Mouse (Mus musculus): ENCODE data around the gene Tspan3. TPM values are rescaled to one million over a fixed set of nuclear protein-coding genes. Genes with fewer than 3 reads are reported as not detected.

Tspan3 gene
- total RNA-seq, 2 experiments from 2014 or later: 86.1 to 122 TPM

- TF ChIP-seq CTCF (IDR thresholded peaks at IDR 0.05): no peak
- intact Hi-C loops (cut with DNase I): no loop called here
- Histone ChIP-seq H3K27ac (peak overlapping the region; percentile 88), H3K4me3 (peak overlapping the region; percentile 45)
- peak; percentile 68 for DNase-seq
Measured at GRCm38 (mm10) chr9:56151745-56152481, 13.4 kb downstream of the Tspan3 start.

GRCm38 (mm10) chr9:56146326-56146923 is 18.9 kb downstream of the Tspan3 start:
- Histone ChIP-seq H3K27ac (no peak overlapping the region), H3K4me3 (no peak overlapping the region)
- intact Hi-C loops (cut with DNase I): no loop called here
- DNase-seq: no peak
- TF ChIP-seq CTCF (IDR thresholded peaks at IDR 0.05): no peak

GRCm38 (mm10) chr9:56144366-56145003 is 20.8 kb downstream of the Tspan3 start:
- no peak for TF ChIP-seq CTCF (IDR thresholded peaks at IDR 0.05)
- intact Hi-C loops (cut with DNase I): no loop called here
- H3K4me3 ChIP-seq: no peak overlapping the region
- no peak overlapping the region for H3K27ac ChIP-seq
- DNase-seq: no peak

- H3K27ac ChIP-seq: no peak overlapping the region
- DNase-seq: no peak
- H3K4me3 ChIP-seq: no peak overlapping the region
- intact Hi-C loops (cut with DNase I): no loop called here
- peak; percentile 15; the same call in 1 of the 2 replicates for TF ChIP-seq CTCF (IDR thresholded peaks at IDR 0.05)
Measured at GRCm38 (mm10) chr9:56141776-56142175, 23.5 kb downstream of the Tspan3 start.

GRCm38 (mm10) chr9:56135590-56136197 is 29.6 kb downstream of the Tspan3 start:
- Histone ChIP-seq H3K4me3 (no peak overlapping the region), H3K27ac (no peak overlapping the region)
- intact Hi-C loops (cut with DNase I): no loop called here
- no peak for DNase-seq
- TF ChIP-seq CTCF (IDR thresholded peaks at IDR 0.05): no peak

GRCm38 (mm10) chr9:56134614-56135013 is 30.7 kb downstream of the Tspan3 start:
- intact Hi-C loops (cut with DNase I): no loop called here
- Histone ChIP-seq H3K27ac (no peak overlapping the region), H3K4me3 (no peak overlapping the region)
- no peak for DNase-seq
- TF ChIP-seq CTCF (IDR thresholded peaks at IDR 0.05): no peak

- Histone ChIP-seq H3K4me3 (no peak overlapping the region), H3K27ac (no peak overlapping the region)
- intact Hi-C loops (cut with DNase I): no loop called here
- TF ChIP-seq CTCF (IDR thresholded peaks at IDR 0.05): no peak
- DNase-seq: no peak
Measured at GRCm38 (mm10) chr9:56133970-56134369, 31.3 kb downstream of the Tspan3 start.

GRCm38 (mm10) chr9:56131813-56132525 is 33.3 kb downstream of the Tspan3 start:
- no peak for TF ChIP-seq CTCF (IDR thresholded peaks at IDR 0.05)
- Histone ChIP-seq H3K4me3 (no peak overlapping the region), H3K27ac (no peak overlapping the region)
- no peak for DNase-seq
- intact Hi-C loops (cut with DNase I): no loop called here

GRCm38 (mm10) chr9:56130536-56130935 is 34.7 kb downstream of the Tspan3 start:
- Histone ChIP-seq H3K27ac (no peak overlapping the region; the same call in 1 of the 2 replicates), H3K4me3 (no peak overlapping the region)
- DNase-seq: no peak
- intact Hi-C loops (cut with DNase I): no loop called here
- TF ChIP-seq CTCF (IDR thresholded peaks at IDR 0.05): no peak

GRCm38 (mm10) chr9:56129951-56130350 is 35.3 kb downstream of the Tspan3 start:
- intact Hi-C loops (cut with DNase I): no loop called here
- TF ChIP-seq CTCF (IDR thresholded peaks at IDR 0.05): no peak
- Histone ChIP-seq H3K4me3 (no peak overlapping the region), H3K27ac (peak overlapping the region; percentile 6; the same call in 1 of the 2 replicates)
- no peak for DNase-seq

- TF ChIP-seq CTCF (IDR thresholded peaks at IDR 0.05): no peak
- intact Hi-C loops (cut with DNase I): no loop called here
- Histone ChIP-seq H3K4me3 (no peak overlapping the region), H3K27ac (peak overlapping the region; percentile 51)
- no peak for DNase-seq
Measured at GRCm38 (mm10) chr9:56128331-56128730, 36.9 kb downstream of the Tspan3 start.

- TF ChIP-seq CTCF (IDR thresholded peaks at IDR 0.05): no peak
Measured at GRCm38 (mm10) chr9:56126453-56127173, 38.7 kb downstream of the Tspan3 start.

More at GRCm38 (mm10) chr9:56126453-56127173, 38.7 kb downstream of the Tspan3 start:
- H3K4me3 ChIP-seq: no peak overlapping the region
- DNase-seq: no peak
- H3K27ac ChIP-seq: no peak overlapping the region
- intact Hi-C loops (cut with DNase I): no loop called here
